Mouse (Mus musculus): ENCODE data around the gene Dpep3. TPM values are rescaled to one million over a fixed set of nuclear protein-coding genes. Genes with fewer than 3 reads are reported as not detected.
A peak's percentile ranks its signal among the peaks of the same experiment; 100 is the strongest.

Dpep3 gene
- polyA plus RNA-seq, 1 experiment from 2014 or later, result not detected

DNA sequence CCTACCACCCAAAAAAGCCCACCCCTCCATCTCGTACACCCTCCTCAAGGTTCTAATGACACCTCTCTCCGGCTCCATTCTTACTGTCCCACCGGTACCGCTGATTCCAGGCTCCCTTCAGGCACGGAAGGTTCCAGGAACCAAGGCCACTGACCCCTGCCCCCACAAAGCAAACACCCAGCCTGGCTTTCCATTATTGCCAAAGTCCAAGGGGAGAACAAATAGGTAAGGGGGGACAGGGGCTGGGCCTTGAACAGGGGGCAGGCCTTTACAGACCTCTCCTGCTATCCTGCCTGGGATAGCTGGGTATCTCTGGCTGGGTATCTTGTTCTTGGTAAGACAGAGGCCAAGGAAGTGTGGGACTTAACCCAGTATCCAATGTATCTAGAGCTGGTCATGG is 36.7 kb downstream of the Dpep3 start:
- Histone ChIP-seq H3K9me3 (replicated peaks) (no peaks in the 10 kb centered on the region), H3K4me1 (peaks cover 9% of the 10 kb centered on the region), H3K27me3 (ENCODE audit: low read depth, poor library complexity, severe bottlenecking) (no peaks in the 10 kb centered on the region), H3K4me3 (no peak overlapping the region), H3K36me3 (peaks cover 44% of the 10 kb centered on the region), H3K27ac (replicated peaks) (no peak overlapping the region)
- 91% methylated on average over 5 of the region's 5 CpGs for WGBS
- no peak for DNase-seq (ENCODE audit: low spot score)

DNA sequence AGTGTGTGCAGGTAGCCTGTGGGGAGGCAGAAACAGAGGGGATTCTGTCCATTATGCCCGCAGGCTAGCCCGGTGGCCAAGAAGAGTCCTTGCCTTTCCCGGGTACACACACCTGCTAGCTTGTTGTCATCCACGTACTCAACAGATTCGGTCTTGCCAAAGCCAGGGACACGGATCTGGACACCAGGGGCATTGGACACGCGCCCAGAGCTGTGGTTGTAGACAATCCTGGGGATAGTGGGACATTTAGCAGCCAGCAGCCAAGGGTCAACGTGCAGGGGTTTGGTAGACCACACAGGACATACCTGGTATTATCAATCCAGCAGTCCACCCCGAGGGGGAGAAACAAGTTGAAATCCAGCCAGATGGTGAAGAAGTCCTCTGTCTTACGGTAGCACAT is 37.2 kb downstream of the Dpep3 start:
- DNase-seq (ENCODE audit: low spot score), result no peak
- Histone ChIP-seq H3K4me1 (peaks cover 9% of the 10 kb centered on the region), H3K27ac (replicated peaks) (no peak overlapping the region), H3K27me3 (ENCODE audit: low read depth, poor library complexity, severe bottlenecking) (no peaks in the 10 kb centered on the region), H3K4me3 (no peak overlapping the region), H3K36me3 (peaks cover 39% of the 10 kb centered on the region), H3K9me3 (replicated peaks) (no peaks in the 10 kb centered on the region)
- 92% methylated on average over 11 of the region's 11 CpGs for WGBS

DNA sequence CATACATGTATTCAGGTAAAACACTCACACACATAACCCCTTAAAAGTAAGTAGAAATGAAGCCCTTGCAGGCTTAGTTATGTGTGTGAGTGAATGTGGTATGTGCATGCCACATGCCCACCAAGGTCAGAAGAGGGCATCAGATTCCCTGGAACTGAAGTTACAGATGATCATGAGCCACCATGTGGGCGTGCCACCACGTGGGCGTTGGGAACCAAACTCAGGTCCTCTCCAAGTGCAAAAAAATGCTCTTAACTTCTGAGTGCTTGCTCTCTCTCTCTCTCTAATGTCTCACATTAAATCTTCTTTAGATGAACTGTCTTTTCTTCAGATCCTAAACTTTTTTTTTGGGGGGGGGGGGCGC is 40.9 kb downstream of the Dpep3 start, which contains the start of gene Psmb10:
TSS of gene Psmb10 (minus strand) at position 139 of the 364 bp plus-strand sequence.
- no peaks in the 10 kb centered on the region for H3K9me3 ChIP-seq (replicated peaks)
- peaks cover 25% of the 10 kb centered on the region for H3K4me1 ChIP-seq
- peak within 1 kb of the TSS; percentile 86 for H3K4me3 ChIP-seq
- H3K27me3 ChIP-seq (ENCODE audit: low read depth, poor library complexity, severe bottlenecking), result no peaks in the 10 kb centered on the region
- peak within 1 kb of the TSS; percentile 92 for H3K27ac ChIP-seq (replicated peaks)
- WGBS, result 48% methylated on average over 4 of the region's 4 CpGs
- DNase-seq (ENCODE audit: low spot score), result no peak
- peaks cover 4% of the 10 kb centered on the region for H3K36me3 ChIP-seq

DNA sequence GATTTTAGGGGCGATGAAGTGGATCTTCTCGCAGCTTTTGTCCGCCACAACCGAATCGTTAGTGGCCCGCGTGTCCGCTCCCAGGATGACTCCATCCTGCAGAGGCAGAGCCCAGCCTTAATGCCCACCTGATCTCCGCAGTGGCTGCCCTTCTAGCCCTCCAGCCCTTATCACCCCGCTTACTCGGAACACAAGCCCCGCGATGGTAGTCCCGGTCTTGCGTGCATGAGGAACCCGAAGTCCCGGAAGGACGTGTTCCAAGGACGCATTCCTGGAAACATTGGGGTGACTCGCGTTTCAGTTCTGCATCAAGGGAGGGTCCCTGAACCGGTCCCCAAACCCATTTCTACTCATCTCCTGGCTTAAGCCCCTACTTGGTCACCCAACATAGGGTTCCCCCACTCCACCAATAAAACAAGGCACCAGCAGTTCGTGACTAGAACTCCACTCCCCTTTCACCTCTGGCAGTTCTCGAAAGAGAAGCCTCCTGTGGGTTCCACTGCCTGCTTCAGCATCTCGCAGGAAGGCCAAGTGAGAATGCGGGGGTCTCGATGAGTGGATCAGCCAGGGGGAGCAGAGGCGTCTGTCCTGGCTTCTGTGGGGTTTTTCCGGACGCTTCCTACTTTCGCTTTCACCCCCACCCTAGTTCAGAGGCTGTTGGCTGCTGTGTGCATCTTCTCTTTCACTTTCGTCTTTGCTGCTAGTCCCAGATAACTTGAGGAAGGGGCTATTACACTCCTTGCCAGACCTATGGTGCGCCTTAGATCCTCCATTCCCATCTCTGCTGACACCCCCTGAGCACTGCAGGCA is 41.5 kb downstream of the Dpep3 start:
- WGBS, result 2% methylated on average over 33 of the region's 33 CpGs
- no peaks in the 10 kb centered on the region for H3K9me3 ChIP-seq (replicated peaks)
- peak; percentile 32 for DNase-seq (ENCODE audit: low spot score)

DNA sequence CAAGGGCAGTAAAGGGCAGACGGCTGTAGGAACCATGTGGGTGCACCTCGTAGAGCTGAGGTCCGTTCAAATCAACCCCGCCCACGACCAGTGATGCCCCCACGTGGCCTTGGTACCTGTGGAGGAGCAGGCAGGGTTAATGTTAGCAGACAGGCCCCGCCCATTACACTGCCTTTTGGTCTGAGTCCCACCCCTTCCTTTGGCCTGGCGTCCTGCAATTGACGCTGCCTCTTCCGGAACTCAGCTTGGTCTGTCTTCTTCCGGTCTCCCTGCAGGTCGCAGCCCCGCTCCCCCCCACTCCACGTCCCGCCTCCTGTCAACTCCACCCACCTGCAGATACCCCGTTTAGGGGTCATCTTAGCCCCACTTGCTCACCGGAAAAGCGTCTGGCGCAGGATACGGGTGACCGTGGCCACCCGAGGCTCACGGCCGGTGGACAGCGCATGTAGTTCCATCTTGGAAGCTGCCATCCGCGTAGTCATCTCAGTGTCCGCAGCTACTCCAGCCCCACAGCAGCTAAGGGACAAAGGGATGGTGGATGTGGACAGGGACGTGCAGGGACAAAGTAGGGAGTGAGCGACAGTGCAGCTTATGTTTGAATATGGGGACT is 42.3 kb downstream of the Dpep3 start:
- Histone ChIP-seq H3K4me1 (peaks cover 25% of the 10 kb centered on the region), H3K4me3 (peak overlapping the region; percentile 86), H3K27me3 (ENCODE audit: low read depth, poor library complexity, severe bottlenecking) (no peaks in the 10 kb centered on the region), H3K36me3 (peaks cover 6% of the 10 kb centered on the region), H3K27ac (replicated peaks) (peak overlapping the region; percentile 92), H3K9me3 (replicated peaks) (no peaks in the 10 kb centered on the region)
- DNase-seq (ENCODE audit: low spot score), result peak; percentile 91
- under 1% methylated on average over 29 of the region's 30 CpGs for WGBS

More for the DNA sequence above, 41.5 kb downstream of the Dpep3 start:
- peak overlapping the region; percentile 86 for H3K4me3 ChIP-seq
- H3K4me1 ChIP-seq, result peaks cover 25% of the 10 kb centered on the region
- no peaks in the 10 kb centered on the region for H3K27me3 ChIP-seq (ENCODE audit: low read depth, poor library complexity, severe bottlenecking)
- no peaks in the 10 kb centered on the region; the same call in 1 of the 2 replicates for H3K36me3 ChIP-seq
- H3K27ac ChIP-seq (replicated peaks), result peak overlapping the region; percentile 92

DNA sequence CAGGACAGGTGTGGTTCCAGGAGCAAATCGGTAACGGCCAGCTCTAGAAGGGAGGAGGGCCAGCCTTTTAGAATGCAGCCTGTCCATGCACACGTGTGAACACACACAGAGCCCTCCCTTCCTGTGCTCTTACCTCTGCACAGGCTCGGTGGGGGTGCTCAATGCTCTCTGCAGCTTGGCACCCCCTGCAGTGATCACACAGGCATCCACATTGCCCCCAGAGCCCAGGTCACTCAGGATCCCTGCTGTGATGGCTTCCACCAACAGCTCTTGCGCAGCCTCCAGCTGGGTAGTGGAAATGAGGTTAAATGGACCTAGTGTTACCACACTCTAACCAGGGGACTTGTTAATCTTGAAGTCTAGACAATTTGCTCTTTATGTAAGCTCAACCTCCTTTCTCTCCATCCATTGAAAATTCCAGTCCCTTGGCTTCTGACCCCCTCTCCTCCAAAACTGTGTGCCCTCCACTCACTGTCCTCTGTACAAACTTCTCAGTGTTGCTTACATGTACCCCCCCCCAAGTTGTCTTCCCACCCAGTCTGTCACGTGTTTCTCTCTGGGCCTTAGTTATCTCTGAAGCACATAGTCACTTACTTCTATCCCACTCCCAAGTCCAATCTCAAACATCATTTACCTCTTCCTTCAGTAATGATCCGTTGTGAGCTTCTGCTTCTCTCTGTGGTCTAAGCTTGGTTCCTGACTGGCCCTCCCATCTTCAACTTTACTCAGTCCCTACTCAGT is 43.2 kb downstream of the Dpep3 start:
- peak overlapping the region; percentile 92 for H3K27ac ChIP-seq (replicated peaks)
- DNase-seq (ENCODE audit: low spot score), result no peak
- H3K9me3 ChIP-seq (replicated peaks), result no peaks in the 10 kb centered on the region
- peak overlapping the region; percentile 86 for H3K4me3 ChIP-seq
- 36% methylated on average over 7 of the region's 7 CpGs for WGBS
- peaks cover 13% of the 10 kb centered on the region for H3K36me3 ChIP-seq
- peaks cover 25% of the 10 kb centered on the region for H3K4me1 ChIP-seq
- H3K27me3 ChIP-seq (ENCODE audit: low read depth, poor library complexity, severe bottlenecking), result no peaks in the 10 kb centered on the region

DNA sequence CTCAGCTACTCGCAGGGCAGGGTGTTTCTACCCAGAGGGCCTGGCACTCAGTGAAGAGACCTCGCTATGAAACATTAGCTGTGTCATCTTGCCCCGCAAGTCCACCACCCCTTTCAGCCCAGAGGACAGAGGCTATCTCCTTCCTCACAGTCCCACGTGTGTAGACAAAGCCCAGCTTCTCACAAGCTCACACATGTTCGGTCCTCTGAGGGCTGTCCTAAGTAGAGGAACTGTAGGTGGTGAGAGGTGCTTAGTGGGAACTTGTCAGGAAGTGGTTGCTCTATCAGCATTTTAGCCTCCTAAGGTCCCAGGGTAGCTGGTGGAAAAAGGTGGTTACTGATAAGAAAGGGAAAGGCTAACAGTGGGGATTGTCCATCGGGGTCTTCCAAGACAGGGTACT is 44.1 kb downstream of the Dpep3 start:
- H3K4me1 ChIP-seq, result peaks cover 25% of the 10 kb centered on the region
- peaks cover 21% of the 10 kb centered on the region for H3K36me3 ChIP-seq
- no peaks in the 10 kb centered on the region for H3K27me3 ChIP-seq (ENCODE audit: low read depth, poor library complexity, severe bottlenecking)
- H3K27ac ChIP-seq (replicated peaks), result no peak overlapping the region
- H3K4me3 ChIP-seq, result no peak overlapping the region
- no peaks in the 10 kb centered on the region for H3K9me3 ChIP-seq (replicated peaks)
- 87% methylated on average over 6 of the region's 6 CpGs for WGBS
- DNase-seq (ENCODE audit: low spot score), result no peak

DNA sequence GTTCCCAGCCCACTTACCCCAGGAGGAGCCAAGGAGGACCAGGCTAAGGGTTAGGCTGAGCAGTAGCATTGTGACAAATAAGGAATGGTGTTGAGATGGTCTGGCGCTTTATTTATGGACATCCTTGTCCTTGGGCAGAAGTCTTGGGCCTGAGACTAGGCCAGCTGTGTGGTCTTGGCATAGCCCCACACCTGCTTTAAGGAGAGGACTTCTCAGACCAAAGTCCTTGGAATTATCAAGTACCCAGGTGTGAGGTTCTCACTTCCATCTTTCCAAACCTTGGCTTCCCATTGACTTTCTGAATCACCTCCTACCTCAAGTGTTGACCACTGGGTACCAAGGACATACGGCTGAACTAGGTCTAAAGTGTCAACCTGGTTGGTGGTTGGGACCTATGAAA is 45.5 kb downstream of the Dpep3 start, which contains the start of gene Ctrl:
TSS of gene Ctrl (minus strand) at position 101 of the 400 bp plus-strand sequence.
- Histone ChIP-seq H3K4me3 (no peak within 1 kb of the TSS), H3K36me3 (peaks cover 31% of the 10 kb centered on the region), H3K9me3 (replicated peaks) (no peaks in the 10 kb centered on the region), H3K27me3 (ENCODE audit: low read depth, poor library complexity, severe bottlenecking) (no peaks in the 10 kb centered on the region), H3K27ac (replicated peaks) (no peak within 1 kb of the TSS), H3K4me1 (peaks cover 25% of the 10 kb centered on the region)
- 96% methylated on average over 2 of the region's 2 CpGs for WGBS
- no peak for DNase-seq (ENCODE audit: low spot score)

DNA sequence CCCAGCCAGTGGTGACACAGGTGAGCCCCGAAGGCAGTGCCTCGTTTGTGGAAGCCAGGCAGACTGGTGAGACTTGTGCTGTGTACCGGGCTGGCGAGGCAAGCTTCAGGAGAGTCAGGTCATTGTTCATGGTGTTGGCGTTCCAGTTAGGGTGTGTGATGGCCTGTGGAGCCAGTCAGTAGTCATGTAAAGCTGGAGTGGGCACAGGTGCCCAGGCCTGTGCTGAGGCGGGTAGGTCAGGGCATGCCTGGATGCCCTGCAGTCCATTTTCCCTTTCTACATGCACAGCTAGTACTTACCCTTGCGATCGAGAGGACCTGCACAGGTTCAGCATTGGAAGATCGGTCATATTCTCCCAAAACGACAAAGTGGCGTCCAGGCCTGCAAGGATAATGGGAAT is 46.7 kb downstream of the Dpep3 start:
- Histone ChIP-seq H3K9me3 (replicated peaks) (no peaks in the 10 kb centered on the region), H3K36me3 (peaks cover 31% of the 10 kb centered on the region), H3K4me3 (no peak overlapping the region), H3K27ac (replicated peaks) (no peak overlapping the region), H3K4me1 (peaks cover 16% of the 10 kb centered on the region), H3K27me3 (ENCODE audit: low read depth, poor library complexity, severe bottlenecking) (no peaks in the 10 kb centered on the region)
- no peak for DNase-seq (ENCODE audit: low spot score)
- WGBS, result 94% methylated on average over 11 of the region's 11 CpGs

DNA sequence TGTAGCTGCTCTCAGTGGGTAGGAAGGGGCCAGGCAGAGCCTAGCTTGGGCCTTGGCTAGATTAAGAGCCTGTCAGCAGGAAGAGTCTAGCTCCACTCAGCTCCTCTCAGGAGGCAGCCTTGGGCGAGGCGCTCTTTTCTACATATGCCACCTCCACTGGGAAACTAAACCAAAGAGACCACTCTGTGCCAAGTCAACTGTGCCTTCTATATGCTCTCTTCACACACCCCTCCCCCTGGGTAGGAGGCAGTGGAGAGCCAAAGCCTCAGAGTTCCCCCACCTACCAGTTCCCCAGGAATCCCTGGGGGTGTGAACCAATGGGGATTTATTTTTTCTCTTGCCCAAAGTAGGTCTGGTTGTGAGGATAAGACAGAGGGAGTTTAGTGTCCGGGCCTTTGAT is 48.0 kb downstream of the Dpep3 start:
- WGBS, result 91% methylated on average over 3 of the region's 3 CpGs
- H3K4me3 ChIP-seq, result no peak overlapping the region
- no peak overlapping the region for H3K27ac ChIP-seq (replicated peaks)
- H3K36me3 ChIP-seq, result peaks cover 31% of the 10 kb centered on the region
- DNase-seq (ENCODE audit: low spot score), result no peak
- no peaks in the 10 kb centered on the region for H3K27me3 ChIP-seq (ENCODE audit: low read depth, poor library complexity, severe bottlenecking)
- no peaks in the 10 kb centered on the region for H3K9me3 ChIP-seq (replicated peaks)
- peaks cover 10% of the 10 kb centered on the region for H3K4me1 ChIP-seq

DNA sequence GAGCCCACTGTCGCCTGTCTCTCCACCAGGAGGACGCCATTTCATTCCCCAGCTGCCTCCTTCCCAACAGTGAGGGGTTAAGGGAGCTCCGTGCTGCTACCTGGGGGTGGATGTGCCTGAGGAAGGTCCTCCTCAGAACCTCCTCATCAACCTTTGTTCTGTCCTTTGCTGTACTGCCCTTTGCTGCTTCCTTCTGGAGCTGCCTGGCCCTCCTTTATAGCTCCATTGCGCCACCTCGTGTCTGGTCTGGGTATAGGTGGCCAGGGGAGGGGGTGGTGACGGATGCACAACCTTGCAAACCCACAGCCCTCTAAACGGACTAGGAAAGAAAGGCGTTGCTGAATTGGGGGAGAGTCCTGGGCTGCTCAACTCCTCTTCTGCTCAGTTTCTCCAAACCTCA is 48.6 kb downstream of the Dpep3 start:
- DNase-seq (ENCODE audit: low spot score), result peak; percentile 82
- no peak overlapping the region for H3K4me3 ChIP-seq
- 16% methylated on average over 8 of the region's 8 CpGs for WGBS
- peaks cover 31% of the 10 kb centered on the region for H3K36me3 ChIP-seq
- no peaks in the 10 kb centered on the region for H3K27me3 ChIP-seq (ENCODE audit: low read depth, poor library complexity, severe bottlenecking)
- no peaks in the 10 kb centered on the region for H3K9me3 ChIP-seq (replicated peaks)
- peaks cover 7% of the 10 kb centered on the region for H3K4me1 ChIP-seq
- peak overlapping the region; percentile 75 for H3K27ac ChIP-seq (replicated peaks)

DNA sequence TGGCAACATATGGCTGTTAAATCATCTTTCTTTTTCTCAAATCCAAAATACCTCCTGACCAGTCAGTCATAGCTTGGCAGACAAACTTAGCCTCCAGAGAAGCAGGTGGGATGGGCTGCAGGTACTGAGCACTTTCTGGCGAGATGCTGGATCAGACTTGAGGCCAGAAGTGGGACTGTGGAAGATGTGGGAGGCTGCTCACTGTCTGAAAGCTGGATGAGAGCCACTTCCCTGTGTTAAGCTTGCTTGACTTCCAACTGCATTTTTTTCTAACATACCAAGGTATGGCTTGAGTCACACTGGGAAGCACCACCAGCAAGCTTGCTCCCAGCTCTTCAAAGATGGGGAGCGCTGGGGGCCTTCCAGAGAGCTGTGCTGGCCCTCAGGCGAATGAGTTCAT is 54.1 kb downstream of the Dpep3 start:
- no peaks in the 10 kb centered on the region for H3K27me3 ChIP-seq (ENCODE audit: low read depth, poor library complexity, severe bottlenecking)
- no peaks in the 10 kb centered on the region for H3K9me3 ChIP-seq (replicated peaks)
- WGBS, result 73% methylated on average over 3 of the region's 3 CpGs
- no peak for DNase-seq (ENCODE audit: low spot score)
- H3K27ac ChIP-seq (replicated peaks), result no peak overlapping the region
- H3K4me1 ChIP-seq, result 0 out of 2 replicates have a peak, but pooled peaks cover 4% of the 10 kb centered on the region
- no peak overlapping the region for H3K4me3 ChIP-seq
- peaks cover 24% of the 10 kb centered on the region for H3K36me3 ChIP-seq
